Mouse (Mus musculus) neural tube, embryonic 13.5 days (tissue): Measurements from ENCODE around the gene Pgam2. TPM values are rescaled to one million over a fixed set of nuclear protein-coding genes. Genes with fewer than 3 reads are reported as not detected.

Experiments
- polyA plus RNA-seq: library from polyadenylated mRNA; unstranded; fragments of >200 nt; fragmentation: Nextera tagmentation; extraction: Ambion mirVana; gene quantifications from 2 replicates; pipeline ENCODE4 v1.2.1, GENCODE M21; 2015

Gene Pgam2
- polyA plus RNA-seq, 1 experiment from 2014 or later, result 3.5 TPM

Other genes with a start within 250 kb of the Pgam2 start
- gene Ankrd36, start 234.0 kb downstream of the Pgam2 start, polyA plus RNA-seq, result not detected in 2 replicates
- gene Mrps24, start 88.1 kb downstream of the Pgam2 start, polyA plus RNA-seq, result 180 and 183 TPM in 2 replicates
- gene Urgcp, start 41.4 kb downstream of the Pgam2 start, polyA plus RNA-seq, result 26.8 and 29.1 TPM in 2 replicates
- 143 and 168 TPM in 2 replicates for gene Dbnl, start 15.2 kb downstream of the Pgam2 start, polyA plus RNA-seq
- gene Polm, start 34.3 kb upstream of the Pgam2 start, polyA plus RNA-seq, result 5.0 and 5.4 TPM in 2 replicates
- 23.6 and 24.7 TPM in 2 replicates for gene Aebp1, start 58.2 kb upstream of the Pgam2 start, polyA plus RNA-seq
- 52.2 and 59.0 TPM in 2 replicates for gene Pold2, start 74.6 kb upstream of the Pgam2 start, polyA plus RNA-seq
- 1.7 and 3.5 TPM in 2 replicates for gene Myl7, start 95.0 kb upstream of the Pgam2 start, polyA plus RNA-seq
- gene Gck, start 146.3 kb upstream of the Pgam2 start, polyA plus RNA-seq, result 3.0 and 3.3 TPM in 2 replicates
- gene Ykt6, start 152.0 kb upstream of the Pgam2 start, polyA plus RNA-seq, result 68.9 and 71.2 TPM in 2 replicates